Mouse (Mus musculus) brain, embryonic 14.5 days (tissue): ENCODE measurements around the gene 1110065P20Rik.

Experiments
- CTCF ChIP-seq: fragments of 200-500 bp; IDR thresholded peaks from 2 replicates; pipeline ENCODE4 v1.5.1; 2012; ENCODE audit warnings: inconsistent platforms, mild to moderate bottlenecking, moderate library complexity, borderline replicate concordance; ENCODE audit not compliant: insufficient read depth, insufficient read length; ENCODE audit errors: extremely low read depth
- POLR2A ChIP-seq: fragments of 200-500 bp; IDR thresholded peaks from 2 replicates; pipeline ENCODE4 v1.6.1; 2012; ENCODE audit warnings: mild to moderate bottlenecking, inconsistent platforms, borderline replicate concordance; ENCODE audit not compliant: poor library complexity, insufficient read depth, insufficient read length, severe bottlenecking; ENCODE audit errors: extremely low read depth

- TF ChIP-seq CTCF (no peak), POLR2A (no peak)
Measured at GRCm38 (mm10) chr4:124861283-124862188, 10.5 kb upstream of the 1110065P20Rik start, which contains the start of gene Maneal.
